Mouse (Mus musculus) liver, postnatal 0 days (tissue): ENCODE results near the gene Zbtb18.

Experiments
- CTCF ChIP-seq: sonication (generic); IDR thresholded peaks from 2 replicates; pipeline ENCODE4 v1.5.1; 2016; ENCODE audit warnings: antibody characterized with exemption, low read depth
- EP300 ChIP-seq: IDR thresholded peaks from 2 replicates; pipeline ENCODE4 v1.6.1; 2016; ENCODE audit warnings: antibody characterized with exemption, low read depth, mild to moderate bottlenecking

GRCm38 (mm10) chr1:177428338-177428737 is 13.8 kb upstream of the Zbtb18 start:
- no peak for TF ChIP-seq CTCF
- no peak for TF ChIP-seq EP300
